Mouse (Mus musculus): ENCODE measurements around the gene Sh2d3c. TPM values are rescaled to one million over a fixed set of nuclear protein-coding genes. Genes with fewer than 3 reads are reported as not detected.

The Sh2d3c gene
- polyA plus RNA-seq, 1 experiment, result 25.3 TPM

DNA sequence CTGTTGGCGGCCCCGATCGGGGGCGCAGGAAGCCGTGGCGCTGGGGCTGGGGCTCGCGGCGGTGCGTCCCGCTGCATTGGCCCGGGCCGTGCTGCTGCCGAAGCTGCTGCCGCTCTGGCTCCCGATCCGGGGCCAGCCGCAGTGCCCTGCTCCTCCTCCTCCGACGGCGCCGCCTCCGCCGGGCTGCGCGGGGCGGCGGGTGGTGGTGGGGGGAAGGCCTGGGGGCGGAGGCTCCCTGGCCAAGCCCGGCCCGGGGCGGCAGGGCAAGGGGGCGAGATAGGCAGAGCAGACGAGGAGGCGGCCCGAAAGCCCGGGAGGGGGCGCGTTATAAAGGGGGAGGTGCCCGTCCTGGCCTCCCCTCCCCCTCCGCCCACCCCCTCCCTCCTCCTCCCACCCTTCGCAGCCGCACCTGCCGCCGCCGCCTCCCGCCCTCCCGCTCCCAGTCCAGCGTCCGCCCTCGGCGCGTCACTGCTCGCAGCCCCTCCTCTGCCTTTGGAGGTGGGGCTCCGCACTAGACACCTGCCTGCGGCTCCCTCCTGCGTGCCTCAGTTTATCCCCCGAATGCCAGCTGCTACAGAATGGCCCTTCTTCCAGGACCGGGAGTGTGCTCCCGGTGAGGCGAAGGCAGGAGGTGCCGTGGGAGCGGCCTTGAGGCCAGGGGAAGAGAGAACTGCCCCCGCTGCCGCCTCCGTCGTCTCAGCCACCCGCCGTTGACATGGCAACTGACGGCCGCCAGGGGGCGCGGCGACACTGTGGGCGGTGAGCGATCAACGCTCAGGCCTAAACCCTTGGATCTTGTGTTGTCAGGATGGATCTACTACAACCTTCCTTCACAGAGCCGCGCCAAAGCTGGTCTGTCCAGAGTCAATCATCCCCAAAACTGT lies 7.7 kb upstream of the Sh2d3c start, which contains the start of gene Cdk9:
Gene Cdk9, minus strand, starts transcription at position 143 of the 884 bp plus-strand sequence.
- Histone ChIP-seq H3K27ac (ENCODE audit: insufficient read depth, low read depth, low read length) (peak within 1 kb of the TSS; percentile 86), H3K4me3 (ENCODE audit: low read depth, low read length) (peak within 1 kb of the TSS; percentile 98), H3K36me3 (ENCODE audit: control insufficient read depth, insufficient read depth, low read length) (peaks cover 25% of the 10 kb centered on the region), H3K4me1 (ENCODE audit: control insufficient read depth, insufficient read depth, insufficient read length, low read length) (peaks cover 16% of the 10 kb centered on the region; the same call in 1 of the 2 replicates), H3K27me3 (ENCODE audit: control insufficient read depth, insufficient read depth, low read length) (no peaks in the 10 kb centered on the region)
- TF ChIP-seq POLR2A (IDR thresholded peaks at IDR 0.05; ENCODE audit: low read depth, low read length) (no peak; the same call in 1 of the 2 replicates), CTCF (IDR thresholded peaks at IDR 0.05; ENCODE audit: extremely low read depth, insufficient read length, insufficient replicate concordance, low read depth, low read length) (peak; percentile 93)
- under 1% methylated on average over 59 of the region's 79 CpGs for WGBS

GRCm38 (mm10) chr2:32714117-32714986 lies 6.5 kb upstream of the Sh2d3c start:
- TF ChIP-seq POLR2A (IDR thresholded peaks at IDR 0.05; ENCODE audit: low read depth, low read length), result no peak
- TF ChIP-seq CTCF (IDR thresholded peaks at IDR 0.05; ENCODE audit: extremely low read depth, insufficient read length, insufficient replicate concordance, low read depth, low read length), result no peak
- Histone ChIP-seq H3K36me3 (ENCODE audit: control insufficient read depth, insufficient read depth, low read length) (peaks cover 15% of the 10 kb centered on the region), H3K27ac (ENCODE audit: insufficient read depth, low read depth, low read length) (peak overlapping the region; percentile 80), H3K27me3 (ENCODE audit: control insufficient read depth, insufficient read depth, low read length) (no peaks in the 10 kb centered on the region), H3K4me3 (ENCODE audit: low read depth, low read length) (no peak overlapping the region), H3K4me1 (ENCODE audit: control insufficient read depth, insufficient read depth, insufficient read length, low read length) (peaks cover 16% of the 10 kb centered on the region; the same call in 1 of the 2 replicates)
- 30% methylated on average over 11 of the region's 11 CpGs for WGBS

DNA sequence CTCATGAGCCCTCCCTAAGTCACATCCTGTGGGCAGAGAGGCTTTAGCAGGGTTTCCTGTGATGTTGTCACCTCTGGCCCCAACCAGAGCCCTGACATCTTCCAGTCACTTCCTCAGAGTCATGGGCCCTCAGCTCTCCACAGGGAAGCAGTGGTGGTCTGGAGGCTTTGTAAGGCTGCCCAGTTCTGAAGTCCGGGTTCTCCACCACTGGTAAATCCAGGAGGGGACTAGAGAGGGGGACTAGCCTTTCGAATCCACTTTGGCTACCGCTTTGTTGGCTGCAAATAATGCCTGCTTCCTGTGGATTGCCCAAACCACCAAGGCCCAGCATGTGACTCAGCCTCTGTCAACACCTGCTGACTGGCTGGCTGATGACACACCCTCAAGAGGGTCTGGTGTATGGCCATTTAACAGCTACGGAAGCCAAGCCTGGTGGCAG lies 5.8 kb upstream of the Sh2d3c start:
- Histone ChIP-seq H3K4me1 (ENCODE audit: control insufficient read depth, insufficient read depth, insufficient read length, low read length) (peaks cover 16% of the 10 kb centered on the region; the same call in 1 of the 2 replicates), H3K4me3 (ENCODE audit: low read depth, low read length) (no peak overlapping the region), H3K27me3 (ENCODE audit: control insufficient read depth, insufficient read depth, low read length) (no peaks in the 10 kb centered on the region), H3K36me3 (ENCODE audit: control insufficient read depth, insufficient read depth, low read length) (peaks cover 9% of the 10 kb centered on the region), H3K27ac (ENCODE audit: insufficient read depth, low read depth, low read length) (peak overlapping the region; percentile 80)
- no peak; the same call in 1 of the 2 replicates for TF ChIP-seq CTCF (IDR thresholded peaks at IDR 0.05; ENCODE audit: extremely low read depth, insufficient read length, insufficient replicate concordance, low read depth, low read length)
- no peak for TF ChIP-seq POLR2A (IDR thresholded peaks at IDR 0.05; ENCODE audit: low read depth, low read length)
- WGBS, result 16% methylated on average over 4 of the region's 4 CpGs

- no peak overlapping the region for H3K4me3 ChIP-seq (ENCODE audit: low read depth, low read length)
- no peaks in the 10 kb centered on the region for H3K27me3 ChIP-seq (ENCODE audit: control insufficient read depth, insufficient read depth, low read length)
- no peaks in the 10 kb centered on the region for H3K36me3 ChIP-seq (ENCODE audit: control insufficient read depth, insufficient read depth, low read length)
- TF ChIP-seq CTCF (IDR thresholded peaks at IDR 0.05; ENCODE audit: extremely low read depth, insufficient read length, insufficient replicate concordance, low read depth, low read length), result no peak
- no peak for TF ChIP-seq POLR2A (IDR thresholded peaks at IDR 0.05; ENCODE audit: low read depth, low read length)
- peaks cover 15% of the 10 kb centered on the region for H3K4me1 ChIP-seq (ENCODE audit: control insufficient read depth, insufficient read depth, insufficient read length, low read length)
- no peak overlapping the region for H3K27ac ChIP-seq (ENCODE audit: insufficient read depth, low read depth, low read length)
- 78% methylated on average over 9 of the region's 9 CpGs for WGBS
Observed at GRCm38 (mm10) chr2:32718761-32719160, 2.1 kb upstream of the Sh2d3c start.

DNA sequence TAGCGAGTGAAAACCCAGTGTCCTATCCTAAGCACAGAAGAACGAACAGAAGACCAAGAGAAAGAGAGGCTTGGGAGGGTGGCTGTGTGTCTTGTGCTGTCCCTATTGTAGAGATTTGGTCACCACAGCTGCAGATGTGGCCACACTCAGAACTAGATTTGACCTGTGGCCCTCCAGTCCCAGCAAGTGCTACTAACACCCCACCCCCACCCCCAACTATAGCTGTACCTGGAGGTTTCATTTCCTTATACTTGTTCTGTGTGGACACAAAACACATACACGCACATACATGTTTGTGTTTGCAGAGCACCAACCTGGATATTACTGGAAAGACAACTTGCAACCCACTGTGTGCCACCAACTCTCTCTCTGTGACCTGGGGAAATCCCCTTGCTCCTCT lies 802 bp upstream of the Sh2d3c start:
- WGBS, result 87% methylated on average over 3 of the region's 3 CpGs
- H3K4me3 ChIP-seq (ENCODE audit: low read depth, low read length), result no peak overlapping the region
- peak overlapping the region; percentile 68 for H3K27ac ChIP-seq (ENCODE audit: insufficient read depth, low read depth, low read length)
- no peaks in the 10 kb centered on the region for H3K36me3 ChIP-seq (ENCODE audit: control insufficient read depth, insufficient read depth, low read length)
- TF ChIP-seq POLR2A (IDR thresholded peaks at IDR 0.05; ENCODE audit: low read depth, low read length), result no peak
- TF ChIP-seq CTCF (IDR thresholded peaks at IDR 0.05; ENCODE audit: extremely low read depth, insufficient read length, insufficient replicate concordance, low read depth, low read length), result no peak
- H3K4me1 ChIP-seq (ENCODE audit: control insufficient read depth, insufficient read depth, insufficient read length, low read length), result peaks cover 4% of the 10 kb centered on the region
- H3K27me3 ChIP-seq (ENCODE audit: control insufficient read depth, insufficient read depth, low read length), result no peaks in the 10 kb centered on the region

DNA sequence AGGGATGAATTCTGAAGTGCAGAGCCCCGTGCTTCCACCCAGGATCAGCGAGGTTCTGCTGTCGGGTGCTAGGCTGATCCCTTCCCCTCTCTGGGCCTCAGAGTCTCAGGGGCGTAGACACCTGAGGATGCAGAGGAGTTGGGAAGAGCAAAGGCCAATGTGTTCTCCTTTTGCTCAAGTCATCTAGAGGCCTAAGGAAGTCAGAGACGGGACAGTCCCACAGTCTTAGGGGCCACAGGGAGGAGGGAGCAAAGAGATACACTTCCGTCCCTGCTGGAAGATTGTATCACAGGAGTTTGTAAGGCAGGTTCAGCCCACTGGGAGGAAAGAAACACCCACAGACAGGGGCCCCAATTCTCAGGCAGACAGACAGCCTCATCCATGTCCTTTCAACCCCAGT lies 1.2 kb downstream of the Sh2d3c start:
- TF ChIP-seq POLR2A (IDR thresholded peaks at IDR 0.05; ENCODE audit: low read depth, low read length) (no peak), CTCF (IDR thresholded peaks at IDR 0.05; ENCODE audit: extremely low read depth, insufficient read length, insufficient replicate concordance, low read depth, low read length) (no peak)
- Histone ChIP-seq H3K27me3 (ENCODE audit: control insufficient read depth, insufficient read depth, low read length) (no peaks in the 10 kb centered on the region), H3K36me3 (ENCODE audit: control insufficient read depth, insufficient read depth, low read length) (no peaks in the 10 kb centered on the region), H3K4me1 (ENCODE audit: control insufficient read depth, insufficient read depth, insufficient read length, low read length) (peaks cover 4% of the 10 kb centered on the region), H3K27ac (ENCODE audit: insufficient read depth, low read depth, low read length) (peak overlapping the region; percentile 72), H3K4me3 (ENCODE audit: low read depth, low read length) (peak overlapping the region; percentile 58)
- WGBS, result 40% methylated on average over 6 of the region's 6 CpGs

Measured in small intestine, adult 2 months (tissue).